Mouse (Mus musculus) bone marrow, adult 2 months (tissue): ENCODE data around the gene Cd5. TPM values are rescaled to one million over a fixed set of nuclear protein-coding genes. Genes with fewer than 3 reads are reported as not detected.

Source experiments
- H3K27ac ChIP-seq: fragments of 200-500 bp; 2 replicates; pipeline ENCODE4 v1.5.1; 2012; ENCODE audit warnings: low read depth, mild to moderate bottlenecking, control low read depth, inconsistent platforms, low read length; ENCODE audit not compliant: control insufficient read depth, poor library complexity, insufficient read depth
- H3K4me1 ChIP-seq: fragments of 200-500 bp; 2 replicates; pipeline ENCODE4 v1.6.1; 2011; ENCODE audit warnings: low read length; ENCODE audit not compliant: control insufficient read depth, insufficient read depth
- H3K4me3 ChIP-seq: fragments of 200-500 bp; replicated peaks from 2 replicates; pipeline ENCODE3; 2011; ENCODE audit warnings: mild to moderate bottlenecking, low read depth, low read length, control low read depth; ENCODE audit not compliant: control insufficient read depth
- CTCF ChIP-seq: fragments of 200-500 bp; IDR thresholded peaks from 2 replicates; pipeline ENCODE4 v1.5.1; 2011; ENCODE audit warnings: low read length, control low read depth; ENCODE audit not compliant: control insufficient read depth, insufficient read depth
- POLR2A ChIP-seq: fragments of 200-500 bp; IDR thresholded peaks from 2 replicates; pipeline ENCODE4 v1.6.1; 2011; ENCODE audit warnings: low read depth, mild to moderate bottlenecking, control low read depth, low read length, borderline replicate concordance; ENCODE audit not compliant: control insufficient read depth
- WGBS: fragments of 180-500 bp; shearing (Covaris S2); methylation state at CpG from one replicate; pipeline ENCODE4 v1.1.7; 2018; 5-methylcytosine and 5-hydroxymethylcytosine counted together
- polyA plus RNA-seq: library from polyadenylated mRNA; stranded (reverse); fragments of >200 nt; gene quantifications from 2 replicates; pipeline ENCODE4 v1.2.4, GENCODE M21; 2011; ENCODE audit warnings: low replicate concordance; ENCODE audit not compliant: missing spikeins, insufficient read depth, insufficient read length

The Cd5 gene
- polyA plus RNA-seq, 1 experiment, result 2.2 TPM

- H3K4me3 ChIP-seq, result no peak overlapping the region
- no peak overlapping the region for H3K27ac ChIP-seq
- 49% methylated on average over 1 of the region's 1 CpGs for WGBS
These were observed 12.8 kb upstream of the Cd5 start for GRCm38 (mm10) chr19:10751607-10752006.

GRCm38 (mm10) chr19:10750161-10750560, 11.4 kb upstream of the Cd5 start:
- TF ChIP-seq CTCF, result no peak

More at GRCm38 (mm10) chr19:10751607-10752006, 12.8 kb upstream of the Cd5 start:
- peaks cover 4% of the 10 kb centered on the region; the same call in 1 of the 2 replicates for H3K4me1 ChIP-seq
- no peak for TF ChIP-seq CTCF
- TF ChIP-seq POLR2A, result no peak

GRCm38 (mm10) chr19:10749295-10749694, 10.5 kb upstream of the Cd5 start:
- Histone ChIP-seq H3K4me1 (peaks cover 4% of the 10 kb centered on the region; the same call in 1 of the 2 replicates), H3K27ac (no peak overlapping the region), H3K4me3 (no peak overlapping the region)
- 90% methylated on average over 6 of the region's 6 CpGs for WGBS
- no peak for TF ChIP-seq CTCF
- no peak for TF ChIP-seq POLR2A

More at GRCm38 (mm10) chr19:10750161-10750560, 11.4 kb upstream of the Cd5 start:
- peaks cover 4% of the 10 kb centered on the region; the same call in 1 of the 2 replicates for H3K4me1 ChIP-seq
- H3K4me3 ChIP-seq, result no peak overlapping the region
- WGBS, result 78% methylated on average over 6 of the region's 6 CpGs
- H3K27ac ChIP-seq, result no peak overlapping the region

DNA sequence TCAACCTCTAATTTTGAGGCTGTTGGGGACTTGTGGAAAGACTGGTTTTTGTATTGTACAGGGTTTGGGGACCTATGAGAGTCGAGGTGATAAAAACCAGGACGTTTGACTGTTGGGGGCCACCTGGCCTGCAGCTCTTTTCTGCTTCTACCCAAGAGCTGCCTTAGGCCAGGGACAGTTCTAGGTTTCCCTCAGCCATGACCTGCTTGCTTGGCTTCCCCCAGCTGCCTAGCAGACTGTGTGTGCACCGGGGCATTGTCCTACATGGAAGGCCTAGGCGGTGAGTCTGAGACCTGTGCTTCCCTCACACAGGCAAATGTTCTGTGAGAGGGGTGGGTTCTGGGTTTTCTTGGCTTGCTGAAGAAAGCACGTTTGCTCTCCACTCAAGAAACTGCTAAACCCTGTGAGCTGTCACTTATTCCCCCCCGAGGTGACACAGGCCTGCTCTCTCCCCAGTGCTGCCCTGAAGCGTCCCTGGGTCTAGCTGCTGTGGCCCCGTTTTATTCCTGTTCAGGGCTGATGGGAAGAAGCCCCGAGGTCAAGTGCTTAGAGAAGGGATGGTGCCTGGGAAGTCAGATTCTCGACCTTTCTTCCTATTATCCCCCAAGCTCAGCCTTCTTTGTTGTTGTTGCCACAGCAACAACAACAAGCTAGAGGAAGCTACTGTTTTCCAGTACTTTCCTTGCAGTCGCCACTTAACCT, 9.8 kb upstream of the Cd5 start:
- H3K27ac ChIP-seq, result no peak overlapping the region
- whole genome bisulfite sequencing, result 63% methylated on average over 11 of the region's 11 CpGs
- H3K4me1 ChIP-seq, result peaks cover 4% of the 10 kb centered on the region; the same call in 1 of the 2 replicates
- TF ChIP-seq CTCF, result no peak
- no peak for TF ChIP-seq POLR2A
- no peak overlapping the region for H3K4me3 ChIP-seq

DNA sequence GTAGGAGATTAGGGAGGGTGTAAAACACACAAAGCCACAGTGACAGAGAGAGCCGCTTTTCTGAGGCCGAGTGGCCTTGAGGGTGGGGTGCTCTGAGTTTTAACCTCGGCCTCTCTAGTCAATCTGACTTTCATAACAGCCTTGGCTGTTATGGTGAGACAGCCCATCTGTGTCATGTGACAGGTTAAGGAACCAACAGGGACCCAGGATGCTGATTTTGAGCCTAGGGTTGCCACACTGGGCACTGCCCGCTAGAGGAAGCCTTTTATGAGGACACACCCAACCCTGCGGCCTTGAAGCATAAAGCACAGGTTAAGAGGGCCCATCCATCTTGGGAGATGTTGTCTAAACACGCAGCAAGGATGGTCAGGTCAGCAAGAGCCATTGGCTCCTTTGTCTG, 8.9 kb upstream of the Cd5 start:
- 57% methylated on average over 6 of the region's 6 CpGs for WGBS

GRCm38 (mm10) chr19:10747182-10747581, 8.4 kb upstream of the Cd5 start:
- no peak overlapping the region for H3K4me3 ChIP-seq
- TF ChIP-seq POLR2A (no peak), CTCF (no peak)
- no peak overlapping the region for H3K27ac ChIP-seq
- peaks cover 4% of the 10 kb centered on the region; the same call in 1 of the 2 replicates for H3K4me1 ChIP-seq
- WGBS, result 74% methylated on average over 7 of the region's 7 CpGs

More for the DNA sequence above, 8.9 kb upstream of the Cd5 start:
- Histone ChIP-seq H3K27ac (peak overlapping the region; percentile 14; the same call in 1 of the 2 replicates), H3K4me3 (peak overlapping the region; percentile 5), H3K4me1 (peaks cover 4% of the 10 kb centered on the region; the same call in 1 of the 2 replicates)
- TF ChIP-seq CTCF (no peak), POLR2A (no peak)

GRCm38 (mm10) chr19:10742565-10742964, 3.8 kb upstream of the Cd5 start:
- Histone ChIP-seq H3K4me1 (peaks cover 8% of the 10 kb centered on the region), H3K27ac (no peak overlapping the region), H3K4me3 (no peak overlapping the region)
- TF ChIP-seq POLR2A (no peak), CTCF (no peak)
- WGBS, result 31% methylated on average over 3 of the region's 3 CpGs

DNA sequence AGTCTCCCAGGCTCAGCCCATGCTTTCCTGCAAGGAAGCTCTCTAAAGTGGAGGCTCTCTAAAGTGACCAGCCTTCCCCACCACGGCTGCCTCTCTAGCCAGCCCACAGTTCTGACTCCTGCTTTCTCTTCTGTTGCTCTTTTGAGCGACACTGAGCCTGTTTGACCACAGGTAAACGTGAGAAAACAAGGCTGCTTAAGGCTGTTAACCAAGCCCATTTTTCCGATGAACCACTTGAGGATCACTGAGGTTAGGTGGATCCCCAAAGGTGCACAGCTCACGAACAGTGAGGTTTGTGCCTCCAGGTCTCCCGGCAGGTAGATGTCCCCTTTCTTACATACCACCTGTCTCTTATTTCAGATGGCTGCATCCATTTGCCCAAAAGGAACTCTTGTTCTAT, 3.3 kb upstream of the Cd5 start:
- no peak overlapping the region for H3K27ac ChIP-seq
- peaks cover 8% of the 10 kb centered on the region for H3K4me1 ChIP-seq
- TF ChIP-seq CTCF (no peak), POLR2A (no peak)
- WGBS, result 74% methylated on average over 6 of the region's 6 CpGs
- no peak overlapping the region for H3K4me3 ChIP-seq
